Mouse (Mus musculus) heart, adult 8-10 months (tissue): ENCODE results near the gene Ppp1r15b. TPM values are rescaled to one million over a fixed set of nuclear protein-coding genes. Genes with fewer than 3 reads are reported as not detected.

Experiments used
- DNase-seq: peaks from one replicate; pipeline ENCODE4 v3.0.0; 2022; ENCODE audit warnings: low spot score
- total RNA-seq, 4 experiments: library from RNA; stranded (reverse); gene quantifications; 2 replicates each; pipeline ENCODE4 v1.2.4; 2022

Ppp1r15b gene
- total RNA-seq = 10 to 100 TPM; 20.8 to 24.3 (median 21.7) TPM

GRCm38 (mm10) chr1:133130638-133131560, at the start of gene Ppp1r15b:
Ppp1r15b (plus strand) TSS chr1:133131143.
- DNase-seq = peak; percentile 99

- DNase-seq = no peak
Measured at GRCm38 (mm10) chr1:133083003-133083546, 47.9 kb upstream of the Ppp1r15b start.

- DNase-seq = no peak
Measured at GRCm38 (mm10) chr1:133083942-133084625, 46.9 kb upstream of the Ppp1r15b start.

GRCm38 (mm10) chr1:133084708-133085416, 46.1 kb upstream of the Ppp1r15b start:
- DNase-seq = no peak

- DNase-seq = no peak
Measured at GRCm38 (mm10) chr1:133085417-133085742, 45.6 kb upstream of the Ppp1r15b start.

GRCm38 (mm10) chr1:133086804-133087203, 44.1 kb upstream of the Ppp1r15b start:
- DNase-seq = no peak

- DNase-seq = peak; percentile 75
Measured at GRCm38 (mm10) chr1:133087206-133087905, 43.6 kb upstream of the Ppp1r15b start.

- no peak for DNase-seq
Measured at GRCm38 (mm10) chr1:133088196-133088595, 42.7 kb upstream of the Ppp1r15b start.

- no peak for DNase-seq
Measured at GRCm38 (mm10) chr1:133089415-133089814, 41.5 kb upstream of the Ppp1r15b start.

- DNase-seq = no peak
Measured at GRCm38 (mm10) chr1:133090641-133091040, 40.3 kb upstream of the Ppp1r15b start.

GRCm38 (mm10) chr1:133091483-133091882, 39.5 kb upstream of the Ppp1r15b start:
- DNase-seq = no peak

- DNase-seq = no peak
Measured at GRCm38 (mm10) chr1:133093719-133094118, 37.2 kb upstream of the Ppp1r15b start.

- DNase-seq = peak; percentile 74
Measured at GRCm38 (mm10) chr1:133100980-133101798, 29.8 kb upstream of the Ppp1r15b start.

GRCm38 (mm10) chr1:133102108-133102507, 28.8 kb upstream of the Ppp1r15b start:
- DNase-seq = no peak

GRCm38 (mm10) chr1:133103315-133103714, 27.6 kb upstream of the Ppp1r15b start:
- DNase-seq = no peak

- no peak for DNase-seq
Measured at GRCm38 (mm10) chr1:133103871-133104270, 27.1 kb upstream of the Ppp1r15b start.

GRCm38 (mm10) chr1:133116108-133116507, 14.8 kb upstream of the Ppp1r15b start:
- no peak for DNase-seq

GRCm38 (mm10) chr1:133118127-133118526, 12.8 kb upstream of the Ppp1r15b start:
- no peak for DNase-seq

GRCm38 (mm10) chr1:133118844-133119243, 12.1 kb upstream of the Ppp1r15b start:
- DNase-seq = no peak
